Mouse (Mus musculus) right cerebral cortex, postnatal 25 days (tissue): ENCODE measurements around the gene Diablo.
"Not testable (repeated sequence)": the region's sequence is repeated elsewhere in the genome, so short reads cannot be mapped to it uniquely, and the experiment has no call there.

Experiments used
- DNase-seq: peaks from one replicate; pipeline ENCODE4 v3.0.0; 2022

Diablo gene

DNA sequence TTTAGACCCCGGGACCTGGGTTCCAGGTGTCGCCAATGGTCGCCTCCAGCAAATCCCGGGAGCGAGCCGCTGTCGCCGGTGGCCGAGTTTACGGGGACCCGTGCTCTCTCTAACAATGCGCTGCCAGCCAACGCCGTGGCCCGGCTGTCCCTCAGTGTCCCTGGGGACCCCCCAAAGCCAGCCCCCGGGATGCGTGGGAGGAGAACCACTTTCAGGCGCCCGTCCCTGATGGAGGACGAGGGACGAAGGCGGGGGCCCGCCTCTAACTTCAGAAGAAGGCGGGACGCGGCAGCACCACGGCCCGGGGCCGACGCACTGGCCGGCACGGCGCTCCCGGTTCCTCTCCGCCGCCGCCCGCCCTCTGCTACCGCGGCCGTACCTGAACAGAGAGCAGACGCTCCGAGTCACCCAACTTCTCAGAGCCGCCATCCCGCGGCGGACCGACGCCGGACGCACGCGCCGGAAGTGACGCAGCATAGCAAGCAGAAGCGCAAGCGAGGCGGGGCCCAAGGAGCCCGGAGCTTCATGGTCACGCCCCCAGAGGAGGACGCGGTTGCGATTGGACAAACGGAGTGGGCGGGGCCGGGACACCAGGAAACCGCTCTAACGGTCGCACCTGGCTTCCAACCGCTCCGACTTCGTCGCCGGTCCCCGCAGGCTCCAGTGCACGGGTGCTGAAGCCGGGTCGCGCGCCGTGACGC is at the start of gene Diablo:
TSS of gene Diablo (minus strand) at position 485 of the 701 bp plus-strand sequence.
- DNase-seq, result peak; percentile 99

DNA sequence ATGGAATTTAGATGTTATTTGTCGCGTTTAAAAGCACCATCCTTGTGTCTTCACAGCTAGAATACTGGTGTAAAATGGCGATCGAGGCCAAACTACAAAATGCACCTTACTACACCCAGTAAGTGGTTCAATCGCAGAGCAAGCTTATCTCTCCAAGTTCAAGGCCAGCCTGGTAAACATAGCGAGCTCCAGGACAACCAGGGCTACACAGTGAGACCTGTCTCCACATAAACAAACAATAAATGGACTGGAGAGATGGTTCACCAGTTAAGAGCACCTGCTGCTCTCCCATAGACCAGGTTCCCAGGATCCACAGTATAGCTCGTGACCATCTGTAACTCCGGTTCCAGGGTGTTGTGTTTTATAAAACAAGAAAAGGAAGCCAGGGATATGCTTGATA is 49.4 kb upstream of the Diablo start:
- DNase-seq, result no peak

DNA sequence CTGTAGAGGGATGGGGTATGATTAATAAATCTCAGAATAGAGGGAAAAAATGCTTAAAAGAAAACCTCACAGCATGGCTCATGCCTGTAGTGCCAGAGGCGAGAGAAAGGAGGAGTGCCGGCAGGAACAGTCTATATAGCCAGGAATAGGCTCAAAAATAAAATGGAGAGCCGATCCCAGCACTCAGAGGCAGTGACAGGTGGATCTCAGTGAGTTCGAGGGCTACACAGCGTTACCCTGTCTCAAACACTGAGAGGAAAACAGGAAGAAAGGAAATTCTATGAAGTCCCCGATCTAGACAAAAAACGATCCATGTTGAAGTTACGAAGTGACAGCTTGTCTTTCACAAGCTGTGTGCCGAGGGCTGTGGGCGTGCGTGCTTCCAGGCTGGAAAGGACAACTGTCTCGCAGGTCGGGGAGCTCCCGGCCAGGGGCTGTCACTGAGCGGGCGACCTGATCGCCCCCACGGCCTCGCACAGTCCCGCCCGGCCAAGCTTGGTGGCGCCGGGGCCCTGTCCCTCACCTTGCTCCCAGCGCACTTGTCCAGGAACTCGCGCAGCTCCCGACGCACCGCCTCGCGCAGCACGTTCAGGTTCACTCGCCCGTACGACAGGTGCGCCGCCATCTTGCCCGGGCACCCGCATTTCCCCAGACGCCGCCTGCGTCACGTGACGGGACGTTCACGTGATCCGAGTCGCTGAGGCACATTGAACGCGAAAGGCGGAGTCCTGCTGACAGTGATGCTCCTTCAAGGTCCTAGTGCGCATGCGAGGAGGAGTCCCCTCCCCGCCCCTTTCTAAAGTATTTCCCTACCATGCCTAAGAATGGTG is 48.6 kb upstream of the Diablo start, which contains the start of gene Vps33a:
TSS of gene Vps33a (minus strand) at position 682 of the 830 bp plus-strand sequence.
- DNase-seq, result peak; percentile 97

DNA sequence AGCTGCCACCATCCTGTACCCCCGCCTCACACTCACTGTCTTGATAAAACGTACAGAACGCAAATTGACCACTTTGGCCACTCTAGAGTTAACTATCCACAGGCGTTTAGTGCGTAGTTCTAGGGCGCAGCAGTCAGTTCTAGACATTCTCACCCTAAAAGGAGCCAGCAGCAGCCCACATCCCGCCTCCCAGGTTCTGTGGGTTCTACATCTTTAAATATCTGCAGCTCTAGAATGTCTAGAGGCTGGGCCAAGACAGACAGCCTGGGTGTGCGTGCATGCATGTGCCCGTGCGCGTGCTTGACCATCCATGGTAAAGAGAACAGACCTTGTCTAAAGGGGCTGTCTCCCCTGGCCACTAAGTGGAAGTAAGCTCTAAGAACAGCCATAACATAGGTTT is 37.2 kb upstream of the Diablo start:
- no peak for DNase-seq

DNA sequence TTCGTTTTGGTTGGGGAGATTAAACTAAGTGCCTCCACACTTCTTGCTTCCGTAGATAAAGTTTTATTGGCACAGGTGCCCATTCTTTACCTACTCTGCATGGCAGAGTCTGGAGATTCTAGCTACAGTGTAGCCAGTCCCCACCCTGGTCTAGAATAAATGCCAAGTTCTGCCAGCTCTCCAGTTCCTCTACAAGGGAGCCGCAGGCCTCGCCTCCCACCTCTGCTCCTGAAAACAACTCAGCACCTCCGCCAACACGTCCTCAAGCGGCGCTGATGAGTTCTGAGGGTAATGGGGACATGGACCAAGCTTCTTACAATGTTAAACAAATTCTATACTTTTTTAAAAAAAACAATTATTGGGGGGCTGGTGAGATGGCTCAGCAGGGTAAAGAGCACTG is 35.6 kb upstream of the Diablo start:
- no peak for DNase-seq

DNA sequence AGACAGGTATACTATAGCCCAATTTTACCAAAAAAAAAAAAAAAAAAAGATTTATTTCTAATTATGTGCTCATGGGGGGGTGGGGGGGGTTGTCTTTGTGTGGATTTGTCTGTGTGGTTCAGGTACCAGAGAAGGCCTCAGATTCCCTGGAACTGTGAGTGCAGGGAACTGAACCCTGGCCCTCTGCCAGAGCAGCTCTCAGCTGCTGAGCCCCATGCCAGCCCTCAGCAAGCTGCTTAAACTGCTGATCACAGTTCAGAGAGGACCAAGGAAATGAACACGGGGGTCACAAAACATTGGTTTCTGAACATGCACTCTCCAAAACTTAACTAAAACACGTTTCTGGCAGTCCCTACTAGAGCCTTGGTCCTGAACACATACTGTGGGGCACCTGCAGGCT is 32.5 kb upstream of the Diablo start:
- DNase-seq, result no peak

DNA sequence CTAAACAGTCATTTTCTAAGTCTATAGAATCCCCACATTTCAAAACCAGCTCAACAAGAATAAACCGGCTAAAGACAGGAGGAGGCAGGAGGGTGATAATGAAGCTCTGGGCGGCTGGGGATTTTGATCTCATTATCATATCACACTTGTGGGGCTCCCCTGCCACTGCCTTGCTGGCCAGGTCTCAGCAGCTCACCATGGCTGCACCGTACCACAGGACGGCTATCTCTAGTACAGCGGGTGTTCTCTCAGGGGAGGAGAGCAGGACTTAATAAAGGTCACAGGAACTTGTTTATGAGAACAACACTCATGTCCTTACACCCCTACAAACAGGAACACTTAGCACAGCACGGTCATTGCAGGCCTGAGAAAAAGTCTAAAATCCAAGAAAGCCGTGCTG is 31.7 kb upstream of the Diablo start:
- no peak for DNase-seq

DNA sequence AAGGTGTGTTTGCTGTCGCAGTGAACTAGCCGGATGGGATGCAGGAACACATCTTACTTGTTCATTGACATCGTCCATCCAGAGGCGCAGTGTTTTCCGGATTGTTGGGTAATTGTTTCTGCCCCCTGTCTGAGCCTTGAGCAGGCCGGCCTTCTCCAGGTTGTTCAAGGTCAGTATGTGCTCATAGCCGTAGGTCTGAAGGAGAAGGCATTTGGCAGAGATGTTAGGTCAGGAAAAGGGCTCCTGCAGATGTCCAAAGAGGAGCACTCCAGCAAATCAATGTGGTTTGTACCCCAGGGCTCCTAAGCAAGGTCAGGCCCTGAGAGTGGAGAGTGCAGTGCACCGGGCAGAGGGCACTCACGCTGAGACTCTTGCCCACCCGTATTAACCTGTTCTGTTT is 9.8 kb upstream of the Diablo start:
- peak; percentile 1 for DNase-seq

DNA sequence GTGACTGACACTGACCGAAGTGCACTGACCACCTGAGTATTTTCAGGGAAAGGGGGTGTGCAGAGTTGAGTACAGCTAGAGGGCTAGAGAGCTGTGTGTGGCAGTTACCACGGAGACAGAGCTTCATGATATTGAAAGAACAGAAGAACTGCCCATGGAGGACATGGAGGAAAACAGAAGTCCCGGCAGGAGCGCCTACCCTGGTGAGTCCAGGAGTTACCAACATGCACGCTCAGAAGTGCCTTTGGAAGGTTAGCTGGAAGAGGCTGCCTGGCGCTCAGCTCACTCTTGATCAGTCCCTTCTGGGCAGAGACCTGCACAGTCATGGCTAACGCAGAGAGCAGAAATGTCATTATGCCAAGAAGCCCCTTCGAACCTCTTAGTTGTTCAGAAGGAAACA is 6.1 kb upstream of the Diablo start:
- DNase-seq, result peak; percentile 2

DNA sequence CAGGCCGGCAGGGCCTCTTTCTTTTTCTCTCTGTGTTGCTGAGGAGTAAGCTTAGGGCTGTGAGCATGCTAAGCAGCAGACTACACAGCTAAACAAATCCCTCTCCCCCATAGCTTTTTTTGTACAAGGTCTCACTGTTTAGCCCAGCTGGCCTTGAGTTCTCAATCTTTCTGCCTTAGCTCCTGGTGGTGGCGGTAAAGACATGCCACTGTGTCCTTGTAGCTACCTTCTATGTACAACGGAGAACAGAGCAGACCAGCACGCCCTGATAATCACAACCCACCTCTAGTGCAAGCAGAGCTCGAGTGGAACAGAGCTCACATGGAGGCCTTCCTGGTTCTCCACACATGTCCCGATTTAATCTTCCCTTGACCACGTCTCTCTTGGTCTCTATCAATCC is 4.7 kb upstream of the Diablo start:
- peak; percentile 1 for DNase-seq

DNA sequence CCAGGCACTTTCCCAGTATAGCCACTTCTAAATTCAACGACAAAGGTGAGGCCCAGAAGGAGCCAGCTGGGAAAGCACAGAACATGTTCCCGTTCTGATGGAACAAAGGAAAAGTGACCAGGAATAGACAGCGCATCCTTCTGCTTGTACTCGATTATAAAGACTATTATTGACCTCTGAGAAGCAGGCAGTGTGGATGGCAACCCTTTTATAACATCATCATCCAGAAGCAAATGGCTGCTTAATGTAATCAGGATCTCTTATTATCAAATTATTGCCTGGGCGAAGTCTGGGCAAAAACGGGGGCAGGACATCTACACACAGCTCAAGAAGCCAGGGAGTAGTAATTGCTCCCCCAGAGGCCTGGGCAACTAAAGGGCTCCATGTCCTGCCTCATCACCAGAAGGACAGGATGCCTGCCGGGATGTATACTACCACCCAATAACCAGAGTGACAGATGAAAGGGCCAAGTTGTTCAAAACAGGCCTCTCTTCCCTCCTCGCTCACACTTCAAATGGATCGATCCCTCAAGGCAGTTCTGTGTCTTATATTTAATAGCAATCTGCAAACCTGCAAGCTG is 2.0 kb upstream of the Diablo start:
- peak; percentile 1 for DNase-seq

DNA sequence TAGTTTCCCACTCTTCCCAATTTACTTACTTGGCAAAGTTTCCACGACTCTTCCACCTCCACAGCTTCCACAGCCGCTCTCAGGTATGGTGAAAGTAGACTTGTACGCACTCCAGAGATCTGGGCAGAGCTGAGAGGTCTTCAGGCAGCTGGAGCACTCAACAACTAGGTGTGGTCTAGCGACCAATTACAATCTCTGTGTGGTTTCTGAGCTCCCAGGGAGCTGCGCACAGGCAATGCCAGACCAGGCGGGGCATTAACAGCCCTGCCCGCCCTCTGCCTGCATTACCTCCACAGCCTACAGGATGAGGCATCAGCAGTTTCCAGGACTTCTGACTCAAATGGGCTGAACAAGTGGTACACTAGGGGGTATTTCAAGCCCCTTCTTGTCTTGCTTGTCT is 1.3 kb upstream of the Diablo start, which contains the start of gene Gm49027:
TSS of gene Gm49027 (minus strand) at position 208 of the 400 bp plus-strand sequence.
- DNase-seq, result peak; percentile 2

DNA sequence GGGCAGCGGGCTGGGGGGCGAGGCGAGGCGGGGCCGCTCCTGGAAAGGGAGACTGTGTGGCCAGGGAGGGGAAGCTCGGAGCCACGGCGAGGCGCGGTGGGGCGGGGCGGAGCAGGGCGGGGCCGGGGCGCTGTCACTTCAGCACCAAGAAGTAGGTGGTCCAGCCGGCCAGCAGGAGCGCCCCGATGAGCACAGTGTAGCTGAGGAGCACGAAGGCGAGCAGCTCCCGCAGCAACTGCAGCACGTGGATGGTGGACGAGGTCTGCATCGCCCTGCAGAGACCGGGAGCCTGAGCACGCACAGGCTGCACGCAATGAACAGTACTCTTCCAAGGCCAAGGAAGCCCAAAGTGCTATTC is 396 bp upstream of the Diablo start:
- DNase-seq, result no peak

DNA sequence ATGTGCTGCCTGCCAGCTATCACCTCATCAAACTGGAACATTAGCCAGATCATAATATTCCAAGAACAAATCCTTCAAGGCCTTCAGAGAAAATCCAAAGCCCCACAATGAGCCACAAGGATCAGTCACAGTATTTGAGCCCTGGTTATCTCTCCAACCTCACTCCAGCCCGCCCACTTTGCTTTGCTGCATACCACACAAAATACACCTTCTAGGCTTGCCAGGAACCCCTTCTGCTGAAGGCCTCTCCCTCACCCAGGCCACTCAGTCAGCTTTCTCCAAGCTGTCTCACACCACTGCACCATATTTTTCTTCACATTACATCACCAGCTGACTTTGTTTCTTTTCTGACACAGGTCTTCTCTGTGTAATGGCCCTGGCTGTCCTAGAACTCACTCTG is 1.8 kb downstream of the Diablo start:
- DNase-seq, result no peak

DNA sequence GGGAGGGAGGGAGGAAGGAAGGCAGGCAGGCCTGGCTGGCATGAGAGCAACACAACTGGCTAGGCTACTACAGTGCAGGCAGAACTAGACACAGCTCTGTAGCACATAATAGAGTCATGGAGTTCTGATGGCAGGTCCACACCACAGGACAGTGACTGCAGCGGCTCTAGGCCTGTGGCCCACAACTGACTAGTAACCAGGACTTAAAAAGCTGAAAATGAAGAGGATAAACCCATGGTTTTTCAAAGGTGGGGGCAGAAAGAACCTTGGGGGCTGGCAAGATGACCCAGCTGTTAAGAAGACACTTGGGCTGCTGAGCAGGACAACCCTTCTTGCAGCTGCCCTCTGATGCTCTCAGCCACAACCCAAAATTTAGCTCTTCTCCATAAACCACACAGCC is 2.4 kb downstream of the Diablo start:
- no peak for DNase-seq

DNA sequence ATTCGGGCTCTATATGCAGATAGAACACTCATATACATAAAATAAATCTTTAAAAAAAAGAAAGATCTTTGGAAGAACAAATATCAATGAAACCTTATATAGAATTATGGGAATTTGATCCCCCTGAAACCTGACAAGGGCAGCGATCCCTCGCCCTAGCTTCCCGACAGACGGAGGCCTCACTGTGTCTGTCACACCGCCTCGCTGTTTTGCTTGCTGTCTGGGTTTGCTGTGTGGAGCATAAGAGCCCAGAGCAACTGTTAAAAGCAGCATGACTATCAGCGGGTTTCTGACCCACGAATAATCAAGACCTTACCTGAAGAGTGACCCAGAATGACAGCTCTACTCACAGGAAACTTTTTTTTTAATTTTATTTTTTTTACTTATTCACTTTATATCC is 3.3 kb downstream of the Diablo start:
- DNase-seq, result no peak

DNA sequence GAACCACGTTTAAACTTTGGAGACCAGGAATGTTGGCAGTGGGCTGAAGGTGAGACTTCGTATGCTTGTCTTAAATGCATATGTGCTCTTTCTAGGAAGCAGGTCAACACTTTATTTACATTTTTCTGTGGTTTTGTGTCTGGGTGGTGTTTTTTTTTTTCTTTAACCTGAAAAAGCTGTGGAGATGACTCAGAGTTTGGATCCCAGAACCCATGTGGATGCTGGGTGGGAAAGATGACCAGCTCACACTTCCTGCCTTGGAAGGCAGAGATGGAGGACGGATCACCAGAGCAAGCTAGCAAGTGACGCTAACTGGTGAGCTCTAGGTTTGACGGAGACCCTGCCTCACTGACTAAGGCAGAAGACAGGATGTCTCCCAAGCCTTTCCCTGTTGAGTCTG is 9.1 kb downstream of the Diablo start:
- DNase-seq, result no peak

DNA sequence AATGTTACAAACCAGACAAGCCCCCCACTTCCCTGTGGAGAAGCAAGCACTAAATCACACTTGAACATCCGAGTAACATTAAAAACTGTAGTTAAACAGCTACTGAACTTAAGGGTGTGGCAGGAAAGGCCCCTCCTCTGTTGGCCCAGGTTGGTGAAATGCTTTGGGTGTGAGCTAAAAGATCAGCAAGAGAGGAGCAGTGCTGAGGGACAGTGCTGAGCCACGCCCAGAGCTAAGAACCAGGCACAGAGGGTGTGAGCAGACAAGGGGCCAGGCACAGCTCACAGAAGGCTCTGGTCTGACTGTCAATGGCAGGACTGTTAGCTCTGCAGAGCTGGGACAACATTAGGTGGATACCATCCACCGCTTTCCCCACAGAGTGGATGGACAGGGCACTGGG is 11.9 kb downstream of the Diablo start:
- DNase-seq, result no peak

DNA sequence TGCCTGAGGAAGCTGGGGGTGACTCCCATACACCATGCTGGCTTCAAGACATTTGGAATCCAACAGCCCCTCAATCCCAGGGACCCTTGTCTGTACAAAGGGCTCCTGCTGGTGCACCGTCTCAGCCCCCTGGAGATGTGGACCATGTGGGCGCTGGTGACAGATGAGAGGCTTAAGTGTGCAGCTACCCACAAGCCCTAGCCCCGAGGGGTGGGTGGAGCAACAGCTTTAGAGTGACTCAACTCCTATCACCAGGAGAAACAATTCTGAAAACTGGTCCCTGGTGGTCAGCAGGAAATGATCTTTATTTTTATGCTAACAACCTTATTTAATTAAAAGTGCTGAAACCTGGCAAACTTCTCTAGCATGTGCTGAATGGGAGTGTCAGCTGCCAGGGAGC is 12.6 kb downstream of the Diablo start:
- DNase-seq, result not testable (repeated sequence)

DNA sequence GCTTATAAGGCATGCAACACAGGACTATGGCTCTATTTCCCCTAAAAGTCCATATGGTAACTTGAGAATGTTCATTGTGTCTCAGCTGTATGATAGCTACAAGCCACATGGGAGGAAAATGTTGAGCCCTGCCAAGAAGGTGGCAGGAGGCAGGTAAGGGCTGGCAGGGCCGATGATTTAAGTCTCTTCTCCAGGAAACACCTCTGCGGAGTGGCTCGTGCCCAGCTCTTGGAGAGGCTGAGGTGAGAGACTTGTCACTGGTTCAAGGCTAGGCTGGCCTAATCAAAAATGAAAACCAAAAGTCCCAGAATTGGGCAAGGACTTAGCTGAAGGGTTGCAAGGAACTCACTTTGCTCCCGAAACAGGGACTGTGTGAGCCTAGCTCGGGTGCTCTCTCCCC is 13.8 kb downstream of the Diablo start, which contains the start of gene B3gnt4:
TSS of gene B3gnt4 (plus strand) at position 301 of the 400 bp plus-strand sequence.
- no peak for DNase-seq

DNA sequence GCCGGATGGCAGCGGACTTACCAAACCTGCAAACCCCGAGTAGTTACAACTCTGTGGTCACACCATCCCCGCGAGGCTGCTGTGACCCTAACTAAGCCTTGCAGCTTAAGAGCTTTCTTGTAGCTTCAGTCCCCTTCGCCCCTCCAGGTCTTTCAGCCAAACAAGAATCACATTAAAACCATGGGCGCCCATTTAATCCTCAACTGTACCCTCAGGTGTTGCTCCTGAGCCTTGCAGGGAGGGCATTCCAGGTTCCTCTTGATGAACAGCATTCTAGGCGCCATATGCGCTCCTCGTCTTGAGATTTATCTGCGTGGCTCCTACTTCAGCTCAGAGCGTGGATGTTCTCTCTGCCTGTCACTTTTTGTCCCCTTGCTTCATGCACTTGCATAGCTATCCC is 15.1 kb downstream of the Diablo start:
- no peak for DNase-seq

DNA sequence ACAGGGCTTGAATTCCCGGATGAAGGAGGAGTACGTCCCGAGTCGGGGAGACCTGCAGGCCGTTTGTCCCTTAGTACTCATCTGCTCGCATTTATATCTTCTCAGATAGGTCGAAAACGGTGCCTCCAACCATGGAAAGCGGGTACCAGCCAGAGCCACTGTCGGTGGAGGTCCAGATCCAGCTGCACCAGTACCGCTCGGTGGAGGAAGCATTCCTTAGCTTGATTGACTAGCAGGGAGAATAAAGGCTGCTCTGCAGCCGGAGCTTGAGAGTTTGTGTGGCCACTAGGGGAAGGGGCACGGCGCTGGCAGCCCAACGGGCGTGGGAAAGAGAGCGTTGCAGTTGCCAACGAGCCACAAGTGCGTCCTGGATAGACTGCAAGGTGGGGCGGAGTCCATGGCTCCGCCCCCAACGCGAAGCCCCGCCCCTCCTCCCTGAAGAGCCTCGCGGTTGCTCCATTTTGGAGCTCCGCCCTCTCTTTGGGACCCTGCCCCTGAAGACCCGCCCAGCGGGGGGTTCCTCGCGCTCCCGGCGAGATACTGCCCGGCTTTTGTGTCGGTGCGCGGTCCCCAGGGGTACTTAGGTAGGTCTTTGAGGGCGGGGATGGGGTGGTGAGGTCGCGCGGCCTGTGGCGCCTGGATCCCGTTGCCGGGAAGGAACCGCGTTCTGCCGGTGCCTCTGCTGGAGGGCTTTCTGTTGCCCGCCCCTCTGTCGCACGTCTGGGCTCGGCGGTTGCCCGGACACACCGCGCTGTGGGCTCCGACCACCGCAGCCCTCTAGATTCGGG is 15.8 kb downstream of the Diablo start:
- DNase-seq, result peak; percentile 77

DNA sequence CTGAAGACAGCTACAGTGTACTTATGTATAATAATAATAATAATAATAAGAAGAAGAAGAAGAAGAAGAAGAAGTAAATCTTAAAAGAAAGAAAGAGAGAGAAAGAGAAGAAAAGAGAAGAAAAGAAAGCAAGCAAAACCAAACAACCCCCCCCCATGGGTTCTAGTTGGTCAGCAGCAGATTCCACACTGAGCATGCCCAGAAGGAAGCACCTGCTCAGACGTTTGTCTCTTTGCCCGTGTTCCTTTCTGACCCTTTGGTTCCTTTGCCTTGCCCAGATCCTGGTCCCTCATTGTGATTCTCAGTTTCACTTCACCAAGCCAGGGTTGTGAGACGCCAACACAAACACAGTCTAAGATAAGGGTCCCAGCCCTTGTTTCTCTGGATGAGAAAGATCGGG is 22.0 kb downstream of the Diablo start:
- DNase-seq, result no peak
